Mouse (Mus musculus) bone marrow, adult 2 months (tissue): ENCODE results near the gene Dennd4c.

Experiments
- CTCF ChIP-seq: fragments of 200-500 bp; IDR thresholded peaks from 2 replicates; pipeline ENCODE4 v1.5.1; 2011; ENCODE audit warnings: low read length, control low read depth; ENCODE audit not compliant: control insufficient read depth, insufficient read depth
- POLR2A ChIP-seq: fragments of 200-500 bp; IDR thresholded peaks from 2 replicates; pipeline ENCODE4 v1.6.1; 2011; ENCODE audit warnings: low read depth, mild to moderate bottlenecking, control low read depth, low read length, borderline replicate concordance; ENCODE audit not compliant: control insufficient read depth

DNA sequence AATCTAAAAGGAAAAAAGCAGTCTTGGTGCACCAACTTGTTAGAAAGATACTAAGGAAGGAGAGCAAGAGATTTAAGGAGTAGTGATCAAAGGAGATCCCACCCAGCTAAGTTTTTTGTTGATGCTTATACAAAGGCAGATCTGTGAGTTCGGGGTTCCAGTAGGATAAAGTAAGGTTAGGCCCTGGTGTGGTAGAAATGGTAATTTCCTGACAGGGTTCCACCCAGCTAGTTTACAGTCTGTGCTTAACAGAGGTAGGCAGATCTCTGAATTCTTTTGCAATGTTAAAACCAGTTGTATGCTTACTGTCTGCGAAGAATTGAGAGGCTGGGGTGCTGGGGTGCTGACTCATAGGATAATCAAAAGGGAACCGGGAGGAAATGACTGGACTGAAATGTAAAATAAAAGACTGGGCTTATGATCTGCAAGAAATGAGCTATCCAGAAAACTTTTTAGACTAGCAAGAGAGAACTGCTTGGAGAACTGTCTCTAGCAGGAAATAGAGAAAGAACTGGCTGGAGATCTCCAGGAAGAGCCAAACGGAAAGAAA lies 37.6 kb upstream of the Dennd4c start:
- TF ChIP-seq POLR2A (no peak), CTCF (no peak)
